Mouse (Mus musculus) C2C12 (cell line): ENCODE results near the gene Acap1.

Experiments
- CEBPB ChIP-seq: IDR thresholded peaks from one replicate; pipeline ENCODE4 v1.6.1; 2011; ENCODE audit warnings: low read depth, mild to moderate bottlenecking, control low read depth, moderate library complexity
- CTCF ChIP-seq: IDR thresholded peaks from one replicate; pipeline ENCODE4 v1.5.1; 2011; ENCODE audit not compliant: control insufficient read depth, insufficient read depth, insufficient read length
- MAX ChIP-seq: IDR thresholded peaks from one replicate; pipeline ENCODE4 v1.6.1; 2011; ENCODE audit warnings: mild to moderate bottlenecking, control low read depth
- MYOG ChIP-seq: IDR thresholded peaks from one replicate; pipeline ENCODE4 v1.6.1; 2011; ENCODE audit not compliant: control insufficient read depth, insufficient read length; ENCODE audit errors: extremely low read depth
- USF1 ChIP-seq: IDR thresholded peaks from one replicate; pipeline ENCODE4 v1.6.1; 2011; ENCODE audit warnings: low read depth, mild to moderate bottlenecking, control low read depth, moderate library complexity

GRCm38 (mm10) chr11:69878399-69878798, 16.9 kb downstream of the Acap1 start:
- TF ChIP-seq CTCF (no peak), CEBPB (no peak), USF1 (no peak), MYOG (no peak), MAX (no peak)
